Comparison of ENCODE assay signal across 22 mouse cellular contexts in genomic region chr1:39648584-39648983, GRCm38 (mm10). TPM values are rescaled to one million over a fixed set of nuclear protein-coding genes. Genes with fewer than 3 reads are reported as not detected.
DNase-seq lines count a peak whose midpoint lies in the region; ATAC-seq and TF ChIP-seq lines count a peak whose summit lies in the region.
"Had no signal": no experiment of that assay in that cellular context is flagged by ENCODE, and none has a peak within 500 bp of the region (broad histone marks: within the 10 kb centered on the region; RNA-seq: fewer than 3 reads in every experiment).

No protein-coding gene starts in this region.

- ATAC-seq in midbrain, postnatal 0 days (ENCODE audit: low FRiP score): no peak
- ATAC-seq in midbrain, embryonic 11.5 days (ENCODE audit: low FRiP score): no peak
- no peak for ATAC-seq in neural tube, embryonic 15.5 days (ENCODE audit: low FRiP score)
- ATAC-seq: forebrain, embryonic 15.5 days had no signal

- intact Hi-C loops in heart, postnatal 14 days (cut with DNase I): no loop called here

- no peak for TF ChIP-seq CTCF in layer of hippocampus, adult 2 months (conservative IDR thresholded peaks at IDR 0.05)
- no peak for TF ChIP-seq CTCF in midbrain, postnatal 0 days (IDR thresholded peaks at IDR 0.05)

- H3K4me2 ChIP-seq in midbrain, postnatal 0 days (ENCODE audit: low read depth, low read length, poor library complexity, severe bottlenecking): peak overlapping the region; percentile 97
- H3K4me2 ChIP-seq in midbrain, embryonic 11.5 days: no peak overlapping the region
- H3K4me2 ChIP-seq in neural tube, embryonic 15.5 days: peak overlapping the region; percentile 98
- H3K4me2 ChIP-seq: embryonic facial prominence, embryonic 12.5 days; forebrain, embryonic 15.5 days had no signal

- H3K4me1 ChIP-seq in midbrain, postnatal 0 days (ENCODE audit: insufficient read depth, low read length): peaks cover 3% of the 10 kb centered on the region; the same call in 1 of the 2 replicates
- H3K4me1 ChIP-seq in midbrain, embryonic 11.5 days (ENCODE audit: control insufficient read depth, insufficient read depth, low read length): peaks cover 3% of the 10 kb centered on the region; the same call in 1 of the 2 replicates
- peaks cover 31% of the 10 kb centered on the region for H3K4me1 ChIP-seq in neural tube, embryonic 15.5 days

- peak overlapping the region; percentile 92 for H3K4me3 ChIP-seq in layer of hippocampus, adult 2 months
- no peak overlapping the region for H3K4me3 ChIP-seq in midbrain, postnatal 0 days (ENCODE audit: low read depth, low read length)
- H3K4me3 ChIP-seq in midbrain, embryonic 11.5 days (ENCODE audit: low read depth, low read length): no peak overlapping the region
- no peak overlapping the region for H3K4me3 ChIP-seq in neural tube, embryonic 15.5 days (replicated peaks)
- H3K4me3 ChIP-seq: embryonic facial prominence, embryonic 12.5 days; forebrain, embryonic 15.5 days; heart, embryonic 10.5 days had no signal

- H3K27me3 ChIP-seq in midbrain, postnatal 0 days (ENCODE audit: insufficient read depth, low read length): 0 out of 2 replicates have a peak, but pooled peaks cover 4% of the 10 kb centered on the region
- peaks cover 12% of the 10 kb centered on the region; the same call in 1 of the 2 replicates for H3K27me3 ChIP-seq in midbrain, embryonic 11.5 days (ENCODE audit: control insufficient read depth, insufficient read depth, low read length)
- peaks cover 12% of the 10 kb centered on the region; the same call in 1 of the 2 replicates for H3K27me3 ChIP-seq in neural tube, embryonic 15.5 days (replicated peaks)

- H3K9ac ChIP-seq in midbrain, postnatal 0 days (replicated peaks; ENCODE audit: low read length, poor library complexity, severe bottlenecking): no peak overlapping the region
- H3K9ac ChIP-seq in midbrain, embryonic 11.5 days (ENCODE audit: low read length): no peak overlapping the region
- H3K9ac ChIP-seq in neural tube, embryonic 15.5 days (replicated peaks): no peak overlapping the region
- H3K9ac ChIP-seq: embryonic facial prominence, embryonic 12.5 days; forebrain, embryonic 15.5 days had no signal

- H3K27ac ChIP-seq in layer of hippocampus, adult 2 months: peak overlapping the region; percentile 99; the same call in 1 of the 2 replicates
- H3K27ac ChIP-seq in midbrain, postnatal 0 days (ENCODE audit: low read depth, low read length): no peak overlapping the region
- no peak overlapping the region for H3K27ac ChIP-seq in midbrain, embryonic 11.5 days (ENCODE audit: low read depth, low read length)
- no peak overlapping the region for H3K27ac ChIP-seq in neural tube, embryonic 15.5 days (replicated peaks)
- H3K27ac ChIP-seq: embryonic facial prominence, embryonic 12.5 days; forebrain, embryonic 15.5 days; heart, embryonic 10.5 days had no signal

- H3K9me3 ChIP-seq in midbrain, postnatal 0 days (ENCODE audit: low read length): no peaks in the 10 kb centered on the region
- H3K9me3 ChIP-seq in midbrain, embryonic 11.5 days (ENCODE audit: control insufficient read depth, low read length): no peaks in the 10 kb centered on the region
- no peaks in the 10 kb centered on the region for H3K9me3 ChIP-seq in neural tube, embryonic 15.5 days (replicated peaks)
- H3K9me3 ChIP-seq: embryonic facial prominence, embryonic 12.5 days; forebrain, embryonic 15.5 days; heart, embryonic 10.5 days had no signal

- no peaks in the 10 kb centered on the region for H3K36me3 ChIP-seq in midbrain, postnatal 0 days (ENCODE audit: insufficient read depth, low read length)
- no peaks in the 10 kb centered on the region for H3K36me3 ChIP-seq in midbrain, embryonic 11.5 days (ENCODE audit: control insufficient read depth, insufficient read depth, low read length)
- H3K36me3 ChIP-seq in neural tube, embryonic 15.5 days: no peaks in the 10 kb centered on the region
- H3K36me3 ChIP-seq: embryonic facial prominence, embryonic 12.5 days; forebrain, embryonic 15.5 days; heart, embryonic 10.5 days had no signal

- WGBS in midbrain, postnatal 0 days: 83% methylated on average over 7 of the region's 7 CpGs
- WGBS in midbrain, embryonic 11.5 days: 89% methylated on average over 7 of the region's 7 CpGs
- 75% methylated on average over 7 of the region's 7 CpGs for WGBS in neural tube, embryonic 15.5 days

- DNase-seq in heart, adult 11 months: peak; percentile 59
- DNase-seq in heart, postnatal 14 days: no peak
- DNase-seq in layer of hippocampus, adult 2 months (ENCODE audit: low spot score in 2 of 2): no peak
- no peak for DNase-seq in layer of hippocampus, adult 9-10 months (ENCODE audit: low spot score)
- no peak for DNase-seq in midbrain, postnatal 0 days (ENCODE audit: low spot score)
- no peak for DNase-seq in midbrain, embryonic 11.5 days (ENCODE audit: low spot score, missing footprints)
- no peak for DNase-seq in adrenal gland, postnatal 10 days
- DNase-seq: adrenal gland, adult 2 months; adrenal gland, postnatal 36 days; cerebellum, adult 11 months; cerebellum, adult 8-10 months; cerebellum, postnatal 14 days; gastrocnemius, postnatal 36 days; heart, adult 18-20 months; heart, postnatal 10 days had no signal

RNA-seq across cellular contexts. Expression of gene Creg2, which starts 2.7 kb away (rescaled TPM):
- total RNA-seq in heart, postnatal 14 days (2021): not detected
- total RNA-seq in layer of hippocampus, adult 2 months (2021): 10 to 100 TPM; 99.7 to 100.0 TPM
- total RNA-seq in midbrain, postnatal 0 days (2014; rRNA removed): 24.3 and 25.9 TPM in 2 replicates
- polyA plus RNA-seq in midbrain, postnatal 0 days (2015; fragmentation: Nextera tagmentation; extraction: Ambion mirVana): 13.6 and 14.6 TPM in 2 replicates
- polyA plus RNA-seq in midbrain, embryonic 11.5 days (2014; fragmentation: Nextera tagmentation; extraction: Ambion mirVana): 0.41 and 0.82 TPM in 2 replicates
- 11.0 and 12.6 TPM in 2 replicates for polyA plus RNA-seq in neural tube, embryonic 15.5 days (2015; fragmentation: Nextera tagmentation; extraction: Ambion mirVana)
- total RNA-seq in adrenal gland, postnatal 10 days (2021): 1 to 10 TPM in 1 of 2 experiments, under 1 TPM in 1; 0.36 to 1.1 TPM
- total RNA-seq: common myeloid progenitor, adult 5-6 weeks; gastrocnemius, postnatal 36 days; heart, postnatal 10 days; hematopoietic stem cell, adult 5-6 weeks had no signal
- polyA plus RNA-seq: C2C12 had no signal

Comparison
In these comparisons a context has a peak if more than half of its experiments do, and no peak if none do; other contexts are left out.
1. RNA of gene Creg2, which starts 2.7 kb away (total RNA-seq): 99.7 to 100.0 TPM in layer of hippocampus, adult 2 months and 24.3 to 25.9 TPM in midbrain, postnatal 0 days; 0.36 to 1.1 TPM in adrenal gland, postnatal 10 days and not detected in heart, postnatal 14 days; every median in the first group is over 10 times any median in the second.